Mouse (Mus musculus): ENCODE results near the gene Slc29a4. TPM values are rescaled to one million over a fixed set of nuclear protein-coding genes. Genes with fewer than 3 reads are reported as not detected.

The Slc29a4 gene
- polyA plus RNA-seq, 1 experiment from 2014 or later = 4.8 TPM

DNA sequence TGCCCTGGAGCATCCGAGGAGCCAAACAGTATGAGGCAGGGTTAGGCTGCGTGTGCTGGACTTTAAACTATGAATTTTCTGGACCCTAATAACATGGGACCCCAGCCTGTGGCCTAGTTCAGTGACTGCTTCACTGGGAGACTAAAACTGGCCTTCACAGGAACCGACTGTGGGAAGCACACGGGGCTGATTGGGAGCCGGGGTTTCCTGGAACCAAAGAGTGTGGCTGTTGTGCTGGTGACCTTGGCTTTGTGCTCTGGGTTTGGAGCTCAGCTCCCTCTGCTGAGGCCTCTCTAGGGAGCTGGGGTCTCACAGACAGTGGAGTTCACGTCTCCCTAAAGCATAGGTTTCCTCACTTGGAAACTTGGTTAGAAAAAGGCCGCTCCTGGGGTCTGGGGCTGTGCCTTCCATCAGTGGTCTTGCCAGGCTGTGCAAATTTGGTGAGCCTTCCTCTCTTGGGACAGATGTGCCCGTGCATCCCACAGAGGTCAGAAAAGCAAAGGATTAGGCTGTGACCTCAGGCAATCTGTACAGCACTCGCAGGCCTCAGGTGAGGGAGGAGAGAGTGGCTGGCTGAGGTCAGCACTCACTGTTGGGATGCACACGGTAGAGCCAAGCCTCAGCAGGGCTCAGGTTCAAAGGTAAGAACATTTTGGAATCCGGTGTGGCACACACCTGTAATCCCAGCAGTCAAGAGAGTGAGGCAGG lies 23.6 kb upstream of the Slc29a4 start:
- WGBS = 84% methylated on average over 11 of the region's 11 CpGs
- no peaks in the 10 kb centered on the region for H3K27me3 ChIP-seq (ENCODE audit: control insufficient read depth, insufficient read depth, low read length)
- no peaks in the 10 kb centered on the region for H3K4me1 ChIP-seq (ENCODE audit: control insufficient read depth, insufficient read depth, low read length)
- no peak for ATAC-seq (ENCODE audit: insufficient read depth, low FRiP score)
- H3K9ac ChIP-seq (ENCODE audit: low read length) = no peak overlapping the region
- no peak overlapping the region for H3K4me2 ChIP-seq (ENCODE audit: low read depth, low read length)
- H3K27ac ChIP-seq (ENCODE audit: low read length) = no peak overlapping the region
- H3K36me3 ChIP-seq (ENCODE audit: control insufficient read depth, insufficient read depth, low read length) = peaks cover 20% of the 10 kb centered on the region
- no peak overlapping the region for H3K4me3 ChIP-seq (replicated peaks; ENCODE audit: low read length)
- H3K9me3 ChIP-seq (replicated peaks; ENCODE audit: control insufficient read depth, low read length) = no peaks in the 10 kb centered on the region

DNA sequence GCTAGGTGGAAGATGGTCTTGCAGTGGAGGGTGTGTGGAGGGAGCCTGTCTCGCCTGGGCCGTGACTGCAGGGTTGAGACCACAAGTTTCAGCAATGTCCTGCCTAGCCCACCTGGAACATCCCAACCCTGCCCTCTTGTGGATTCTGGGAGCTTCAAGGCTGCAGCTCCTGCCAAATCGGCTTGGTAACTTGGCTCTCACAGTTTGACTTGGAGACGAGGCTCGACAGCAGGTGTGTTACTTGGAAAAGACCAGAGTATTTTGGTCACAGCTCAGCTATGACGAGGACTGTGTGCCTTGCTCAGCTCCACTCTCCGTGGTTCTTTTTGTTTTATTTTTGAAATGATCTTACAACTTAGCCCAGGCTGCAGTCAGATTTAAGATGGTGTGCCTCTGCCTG lies 22.6 kb upstream of the Slc29a4 start:
- Histone ChIP-seq H3K9ac (ENCODE audit: low read length) (no peak overlapping the region), H3K4me3 (replicated peaks; ENCODE audit: low read length) (no peak overlapping the region), H3K36me3 (ENCODE audit: control insufficient read depth, insufficient read depth, low read length) (peaks cover 15% of the 10 kb centered on the region; the same call in 1 of the 2 replicates), H3K27ac (ENCODE audit: low read length) (no peak overlapping the region), H3K9me3 (replicated peaks; ENCODE audit: control insufficient read depth, low read length) (no peaks in the 10 kb centered on the region), H3K4me1 (ENCODE audit: control insufficient read depth, insufficient read depth, low read length) (no peaks in the 10 kb centered on the region), H3K27me3 (ENCODE audit: control insufficient read depth, insufficient read depth, low read length) (no peaks in the 10 kb centered on the region), H3K4me2 (ENCODE audit: low read depth, low read length) (no peak overlapping the region)
- no peak for ATAC-seq (ENCODE audit: insufficient read depth, low FRiP score)
- WGBS = 81% methylated on average over 7 of the region's 7 CpGs

DNA sequence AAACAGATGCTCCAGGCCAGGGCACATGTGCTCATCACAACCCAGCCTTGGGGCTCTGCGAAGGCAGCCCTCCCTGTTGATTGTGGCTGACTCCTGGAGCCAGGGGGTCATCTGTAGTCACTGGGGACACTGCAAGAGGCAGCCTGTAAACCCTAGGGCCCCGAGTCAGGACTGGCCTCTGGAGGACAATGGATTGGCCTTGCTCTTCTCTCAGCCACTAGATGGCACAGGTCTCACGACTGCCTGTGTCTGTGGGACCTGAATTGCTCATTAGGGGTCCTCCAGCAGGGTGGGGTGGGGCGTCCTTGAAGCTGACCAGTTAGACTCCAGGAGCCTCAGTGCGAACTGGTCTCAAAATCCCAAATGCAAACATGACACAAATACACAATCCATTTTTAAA lies 19.2 kb upstream of the Slc29a4 start:
- H3K9me3 ChIP-seq (replicated peaks; ENCODE audit: control insufficient read depth, low read length) = no peaks in the 10 kb centered on the region
- H3K4me2 ChIP-seq (ENCODE audit: low read depth, low read length) = no peak overlapping the region
- H3K9ac ChIP-seq (ENCODE audit: low read length) = no peak overlapping the region
- H3K4me3 ChIP-seq (replicated peaks; ENCODE audit: low read length) = no peak overlapping the region
- no peak overlapping the region for H3K27ac ChIP-seq (ENCODE audit: low read length)
- H3K27me3 ChIP-seq (ENCODE audit: control insufficient read depth, insufficient read depth, low read length) = no peaks in the 10 kb centered on the region
- no peak for ATAC-seq (ENCODE audit: insufficient read depth, low FRiP score)
- H3K36me3 ChIP-seq (ENCODE audit: control insufficient read depth, insufficient read depth, low read length) = 0 out of 2 replicates have a peak, but pooled peaks cover 5% of the 10 kb centered on the region
- no peaks in the 10 kb centered on the region for H3K4me1 ChIP-seq (ENCODE audit: control insufficient read depth, insufficient read depth, low read length)
- 23% methylated on average over 5 of the region's 5 CpGs for WGBS

DNA sequence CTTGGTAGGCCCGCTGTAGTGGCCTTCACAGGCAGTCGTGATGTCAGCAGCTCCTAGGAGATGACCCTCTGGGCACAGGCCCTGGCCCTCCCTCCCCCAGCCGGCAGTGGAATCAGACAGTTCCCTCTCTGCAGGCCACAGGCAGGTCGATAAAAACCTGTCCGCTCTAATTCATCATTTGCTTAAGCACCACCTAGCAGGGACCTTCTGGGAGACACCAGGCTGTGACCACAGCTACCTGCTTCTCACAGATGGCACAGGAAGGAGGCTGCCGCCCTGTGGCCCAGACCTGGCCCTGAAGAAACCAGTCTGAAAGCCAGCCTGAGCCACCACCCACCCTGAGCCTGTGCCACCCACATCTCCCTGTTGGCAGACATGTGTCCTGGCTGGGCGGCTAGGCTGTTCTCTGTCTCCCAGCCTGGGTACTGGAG lies 14.2 kb upstream of the Slc29a4 start:
- Histone ChIP-seq H3K36me3 (ENCODE audit: control insufficient read depth, insufficient read depth, low read length) (no peaks in the 10 kb centered on the region), H3K4me3 (replicated peaks; ENCODE audit: low read length) (no peak overlapping the region), H3K4me2 (ENCODE audit: low read depth, low read length) (no peak overlapping the region), H3K27ac (ENCODE audit: low read length) (no peak overlapping the region), H3K4me1 (ENCODE audit: control insufficient read depth, insufficient read depth, low read length) (no peaks in the 10 kb centered on the region), H3K9me3 (replicated peaks; ENCODE audit: control insufficient read depth, low read length) (no peaks in the 10 kb centered on the region), H3K9ac (ENCODE audit: low read length) (no peak overlapping the region), H3K27me3 (ENCODE audit: control insufficient read depth, insufficient read depth, low read length) (no peaks in the 10 kb centered on the region)
- no peak for ATAC-seq (ENCODE audit: insufficient read depth, low FRiP score)
- WGBS = 50% methylated on average over 7 of the region's 7 CpGs

DNA sequence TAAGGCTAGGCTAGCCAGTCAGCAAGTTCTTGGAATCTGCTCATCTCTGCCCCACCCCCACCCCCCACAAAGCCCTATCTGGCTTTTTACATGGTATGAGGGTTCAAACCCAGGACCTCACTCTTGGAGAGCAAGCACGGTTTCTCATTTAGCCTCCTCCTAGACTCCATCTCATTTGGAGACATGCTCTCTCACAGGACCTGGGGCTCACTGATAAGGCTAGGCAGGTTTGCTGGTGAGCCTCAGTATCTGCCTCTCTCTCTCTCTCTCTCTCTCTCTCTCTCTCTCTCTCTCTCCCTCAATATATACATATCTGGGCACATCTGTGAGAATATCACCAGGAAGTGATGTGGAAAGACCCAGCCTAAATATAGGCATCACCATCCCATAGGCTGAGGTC lies 13.2 kb upstream of the Slc29a4 start:
- 83% methylated on average over 1 of the region's 1 CpGs for whole genome bisulfite sequencing
- Histone ChIP-seq H3K9me3 (replicated peaks; ENCODE audit: control insufficient read depth, low read length) (no peaks in the 10 kb centered on the region), H3K27me3 (ENCODE audit: control insufficient read depth, insufficient read depth, low read length) (no peaks in the 10 kb centered on the region), H3K4me3 (replicated peaks; ENCODE audit: low read length) (no peak overlapping the region), H3K36me3 (ENCODE audit: control insufficient read depth, insufficient read depth, low read length) (no peaks in the 10 kb centered on the region), H3K27ac (ENCODE audit: low read length) (no peak overlapping the region), H3K4me2 (ENCODE audit: low read depth, low read length) (no peak overlapping the region), H3K9ac (ENCODE audit: low read length) (no peak overlapping the region), H3K4me1 (ENCODE audit: control insufficient read depth, insufficient read depth, low read length) (no peaks in the 10 kb centered on the region)
- no peak for ATAC-seq (ENCODE audit: insufficient read depth, low FRiP score)

DNA sequence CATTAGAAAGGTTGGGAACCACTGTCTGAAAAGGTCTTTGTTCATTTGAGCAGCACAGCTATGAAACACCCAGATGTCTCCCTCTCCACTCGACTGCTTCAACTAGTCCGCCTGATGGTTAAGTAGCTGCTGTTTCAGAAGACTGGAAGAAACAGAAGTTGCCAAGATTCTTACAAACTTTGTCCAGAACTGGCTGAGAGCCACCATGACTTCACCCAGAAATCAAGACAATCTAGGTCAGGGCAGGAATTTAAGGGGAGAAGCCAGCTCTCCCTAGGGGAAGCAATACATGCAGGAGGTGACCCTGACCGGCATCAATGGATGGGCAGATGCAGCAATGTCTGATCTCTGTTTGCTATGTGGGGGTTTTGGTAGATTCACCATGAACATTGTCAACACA lies 10.4 kb upstream of the Slc29a4 start:
- WGBS = 81% methylated on average over 3 of the region's 3 CpGs
- Histone ChIP-seq H3K27ac (ENCODE audit: low read length) (no peak overlapping the region), H3K9me3 (replicated peaks; ENCODE audit: control insufficient read depth, low read length) (no peaks in the 10 kb centered on the region), H3K4me3 (replicated peaks; ENCODE audit: low read length) (no peak overlapping the region), H3K27me3 (ENCODE audit: control insufficient read depth, insufficient read depth, low read length) (no peaks in the 10 kb centered on the region), H3K4me2 (ENCODE audit: low read depth, low read length) (no peak overlapping the region), H3K4me1 (ENCODE audit: control insufficient read depth, insufficient read depth, low read length) (no peaks in the 10 kb centered on the region), H3K9ac (ENCODE audit: low read length) (no peak overlapping the region), H3K36me3 (ENCODE audit: control insufficient read depth, insufficient read depth, low read length) (no peaks in the 10 kb centered on the region)
- ATAC-seq (ENCODE audit: insufficient read depth, low FRiP score) = no peak

DNA sequence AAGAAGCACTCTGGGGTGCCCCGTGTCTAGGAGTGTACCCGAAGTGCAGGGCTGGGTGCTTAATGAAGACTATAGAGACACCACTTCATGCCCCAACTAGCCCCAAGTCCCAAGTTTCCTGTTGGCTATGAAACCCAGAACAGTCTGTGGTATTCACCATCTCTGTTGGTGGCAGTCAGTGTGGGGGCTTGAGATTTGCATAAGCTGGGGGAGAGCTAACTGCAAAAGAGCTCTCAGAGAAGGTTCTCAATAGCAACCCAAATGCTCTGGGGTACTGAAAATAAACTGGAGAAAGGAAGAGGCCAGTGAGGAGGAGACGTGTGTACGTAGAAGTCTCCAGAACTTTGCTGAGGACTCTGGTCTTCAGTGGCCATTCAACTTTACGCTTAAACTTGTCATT lies 9.8 kb upstream of the Slc29a4 start:
- Histone ChIP-seq H3K27me3 (ENCODE audit: control insufficient read depth, insufficient read depth, low read length) (no peaks in the 10 kb centered on the region), H3K9me3 (replicated peaks; ENCODE audit: control insufficient read depth, low read length) (no peaks in the 10 kb centered on the region), H3K36me3 (ENCODE audit: control insufficient read depth, insufficient read depth, low read length) (no peaks in the 10 kb centered on the region), H3K4me1 (ENCODE audit: control insufficient read depth, insufficient read depth, low read length) (no peaks in the 10 kb centered on the region), H3K9ac (ENCODE audit: low read length) (no peak overlapping the region), H3K4me2 (ENCODE audit: low read depth, low read length) (no peak overlapping the region), H3K27ac (ENCODE audit: low read length) (no peak overlapping the region), H3K4me3 (replicated peaks; ENCODE audit: low read length) (no peak overlapping the region)
- no peak for ATAC-seq (ENCODE audit: insufficient read depth, low FRiP score)
- WGBS = 87% methylated on average over 5 of the region's 5 CpGs

DNA sequence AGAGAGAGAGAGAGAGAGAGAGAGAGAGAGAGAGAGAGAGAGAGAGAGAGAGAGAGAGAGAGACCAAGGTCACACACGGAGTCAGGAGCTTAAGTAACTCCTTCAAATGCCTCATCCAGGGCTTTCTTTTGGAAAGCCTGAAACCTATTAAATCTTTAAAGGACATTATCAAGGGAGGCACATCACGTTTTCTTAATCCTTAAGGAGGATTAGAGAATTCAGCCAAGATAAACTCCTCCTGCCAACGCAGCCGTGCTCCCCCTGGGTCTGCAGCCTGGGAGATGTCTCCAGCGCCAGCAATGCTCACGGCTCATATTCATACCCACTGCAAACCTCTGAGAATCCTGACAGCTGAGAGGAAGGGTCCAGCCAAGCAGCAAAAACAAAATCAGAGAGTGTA lies 3.4 kb upstream of the Slc29a4 start:
- WGBS = 51% methylated on average over 6 of the region's 6 CpGs
- Histone ChIP-seq H3K9ac (ENCODE audit: low read length) (no peak overlapping the region), H3K4me1 (ENCODE audit: control insufficient read depth, insufficient read depth, low read length) (no peaks in the 10 kb centered on the region), H3K4me3 (replicated peaks; ENCODE audit: low read length) (no peak overlapping the region), H3K4me2 (ENCODE audit: low read depth, low read length) (no peak overlapping the region), H3K9me3 (replicated peaks; ENCODE audit: control insufficient read depth, low read length) (no peaks in the 10 kb centered on the region), H3K27ac (ENCODE audit: low read length) (no peak overlapping the region), H3K27me3 (ENCODE audit: control insufficient read depth, insufficient read depth, low read length) (no peaks in the 10 kb centered on the region), H3K36me3 (ENCODE audit: control insufficient read depth, insufficient read depth, low read length) (no peaks in the 10 kb centered on the region)
- ATAC-seq (ENCODE audit: insufficient read depth, low FRiP score) = no peak

DNA sequence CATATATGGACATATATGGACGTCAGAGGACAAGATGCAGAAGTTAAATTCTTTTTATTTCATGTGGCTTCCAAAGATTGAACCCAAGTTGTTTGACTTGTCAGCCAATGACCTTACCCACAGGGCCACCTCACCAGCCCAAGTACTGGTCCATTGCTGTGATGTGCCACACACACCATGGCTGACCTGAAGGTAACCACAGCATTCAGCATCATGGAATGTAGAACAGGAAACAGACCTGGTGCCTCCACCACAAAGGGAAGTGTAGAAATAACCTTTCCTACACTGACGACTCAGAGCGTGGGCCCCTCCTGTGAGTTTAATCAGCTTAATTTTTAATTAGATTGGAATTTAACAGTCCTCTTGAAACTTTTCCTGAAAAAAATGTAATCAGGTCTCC lies 2.0 kb upstream of the Slc29a4 start:
- Histone ChIP-seq H3K27me3 (ENCODE audit: control insufficient read depth, insufficient read depth, low read length) (no peaks in the 10 kb centered on the region), H3K4me1 (ENCODE audit: control insufficient read depth, insufficient read depth, low read length) (no peaks in the 10 kb centered on the region), H3K27ac (ENCODE audit: low read length) (no peak overlapping the region), H3K9me3 (replicated peaks; ENCODE audit: control insufficient read depth, low read length) (no peaks in the 10 kb centered on the region), H3K4me3 (replicated peaks; ENCODE audit: low read length) (no peak overlapping the region), H3K9ac (ENCODE audit: low read length) (no peak overlapping the region), H3K36me3 (ENCODE audit: control insufficient read depth, insufficient read depth, low read length) (no peaks in the 10 kb centered on the region), H3K4me2 (ENCODE audit: low read depth, low read length) (no peak overlapping the region)
- ATAC-seq (ENCODE audit: insufficient read depth, low FRiP score) = no peak
- WGBS = 72% methylated on average over 3 of the region's 3 CpGs

Data from stomach, embryonic 16.5 days (tissue).